Mouse (Mus musculus) midbrain, embryonic 14.5 days (tissue): ENCODE measurements around the gene Rere. TPM values are rescaled to one million over a fixed set of nuclear protein-coding genes. Genes with fewer than 3 reads are reported as not detected.

Experiments used
- ATAC-seq: fragments of 200-750 bp; cut with Nextera tagmentation; 2 replicates; pipeline ENCODE4 v1.8.0; 2017; ENCODE audit warnings: moderate number of reproducible peaks, moderate library complexity; ENCODE audit not compliant: low FRiP score, low TSS enrichment
- DNase-seq: peaks from one replicate; pipeline ENCODE4 v3.0.0-alpha.2; 2015
- H3K27ac ChIP-seq: fragments of 300-500 bp; sonication (generic); replicated peaks from 2 replicates; pipeline ENCODE4 v1.5.1; 2014; ENCODE audit warnings: mild to moderate bottlenecking, low read depth, low read length, moderate library complexity
- H3K27me3 ChIP-seq: fragments of 300-500 bp; sonication (generic); 2 replicates; pipeline ENCODE4 v1.6.1; 2014; ENCODE audit warnings: low read length, control low read depth, mixed read lengths; ENCODE audit not compliant: control insufficient read depth, insufficient read depth
- H3K36me3 ChIP-seq: fragments of 300-500 bp; sonication (generic); 2 replicates; pipeline ENCODE4 v1.6.1; 2014; ENCODE audit warnings: low read length, control low read depth; ENCODE audit not compliant: control insufficient read depth, insufficient read depth
- H3K4me1 ChIP-seq: fragments of 300-500 bp; sonication (generic); 2 replicates; pipeline ENCODE4 v1.6.1; 2014; ENCODE audit warnings: mild to moderate bottlenecking, antibody characterized with exemption, low read length, control low read depth; ENCODE audit not compliant: control insufficient read depth, insufficient read depth
- H3K4me2 ChIP-seq: fragments of 300-500 bp; sonication (generic); 2 replicates; pipeline ENCODE4 v1.6.1; 2014; ENCODE audit warnings: mild to moderate bottlenecking, low read length, moderate library complexity
- H3K4me3 ChIP-seq: fragments of 300-500 bp; sonication (generic); replicated peaks from 2 replicates; pipeline ENCODE4 v1.5.1; 2014; ENCODE audit warnings: low read depth, low read length
- H3K9ac ChIP-seq: fragments of 300-500 bp; sonication (generic); replicated peaks from 2 replicates; pipeline ENCODE4 v1.6.1; 2014; ENCODE audit warnings: mild to moderate bottlenecking, low read length, moderate library complexity
- H3K9me3 ChIP-seq: fragments of 300-500 bp; sonication (generic); 2 replicates; pipeline ENCODE4 v1.6.1; 2016; ENCODE audit warnings: low read length, control low read depth, mixed read lengths; ENCODE audit not compliant: control insufficient read depth
- WGBS: fragments of 180-500 bp; shearing (Covaris S2); extraction: QIAGEN DNeasy Blood & Tissue Kit; methylation state at CpG from one replicate; pipeline ENCODE4 v1.1.7; 2014; 5-methylcytosine and 5-hydroxymethylcytosine counted together
- polyA plus RNA-seq: library from polyadenylated mRNA; unstranded; fragments of >200 nt; fragmentation: Nextera tagmentation; extraction: Ambion mirVana; gene quantifications from 2 replicates; pipeline ENCODE4 v1.2.1, GENCODE M21; 2014

The Rere gene
- polyA plus RNA-seq, 1 experiment from 2014 or later, result 48.6 TPM

DNA sequence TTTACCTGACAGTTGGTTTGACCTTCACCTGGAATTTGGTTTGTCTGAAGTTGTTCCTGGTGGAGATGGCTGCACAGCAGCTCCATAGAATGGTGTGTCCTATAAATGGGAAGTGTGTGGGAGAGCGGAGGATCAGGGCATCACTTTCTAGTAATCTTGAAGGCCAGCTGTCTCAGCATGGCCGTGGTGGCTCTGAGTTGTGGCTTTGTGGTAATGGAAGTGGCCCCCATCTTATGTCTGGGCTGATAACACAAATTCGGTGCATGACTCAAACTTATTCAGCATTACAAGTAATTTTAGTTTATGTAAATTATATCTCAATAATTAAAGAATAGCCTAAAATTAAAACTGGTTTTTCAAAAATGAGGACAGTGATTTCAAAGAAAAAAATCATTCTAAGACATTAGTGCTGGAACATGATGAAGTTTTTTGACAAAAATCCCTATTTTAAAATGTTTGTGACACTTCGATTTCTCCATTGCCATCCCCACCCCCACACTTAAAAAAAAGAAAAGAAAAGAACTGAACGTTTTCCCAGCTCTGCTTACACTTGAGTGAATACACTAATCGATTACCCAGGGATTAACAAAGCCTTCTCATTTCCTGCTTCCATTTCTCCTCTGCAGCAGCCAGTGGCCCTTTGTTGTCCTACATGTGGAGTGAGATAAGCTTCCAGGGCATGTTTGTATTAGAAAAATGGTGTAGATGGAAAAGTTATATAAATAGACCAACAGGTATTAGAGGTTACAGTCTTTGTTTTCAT, 180.2 kb downstream of the Rere start:
- Histone ChIP-seq H3K27ac (peak overlapping the region; percentile 42; the same call in 1 of the 2 replicates), H3K4me2 (no peak overlapping the region), H3K9ac (no peak overlapping the region), H3K9me3 (no peaks in the 10 kb centered on the region), H3K27me3 (no peaks in the 10 kb centered on the region), H3K36me3 (no peaks in the 10 kb centered on the region), H3K4me3 (no peak overlapping the region), H3K4me1 (peaks cover 16% of the 10 kb centered on the region)
- ATAC-seq, result no peak
- WGBS, result 11% methylated on average over 6 of the region's 6 CpGs
- peak; percentile 55 for DNase-seq

DNA sequence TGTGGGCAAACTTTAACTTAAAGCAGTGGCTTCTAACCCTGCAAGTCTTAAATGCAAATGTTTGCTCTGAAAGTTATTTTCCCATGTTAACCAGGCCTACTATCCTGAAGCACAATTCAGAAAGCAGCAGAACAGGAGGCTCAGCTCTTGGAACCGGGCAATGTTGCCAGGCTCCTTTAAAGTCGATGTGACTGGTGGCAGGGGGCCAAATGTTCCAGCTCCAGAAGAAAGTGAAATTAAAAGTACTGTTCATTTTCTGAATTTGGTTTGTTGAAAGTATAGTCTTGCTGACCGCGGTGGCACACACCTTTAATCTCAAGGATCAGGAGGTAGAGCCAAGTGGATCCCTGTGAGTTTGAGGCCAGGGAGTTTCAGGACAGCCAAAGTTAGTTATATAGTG, 180.9 kb downstream of the Rere start:
- DNase-seq, result peak; percentile 58
- Histone ChIP-seq H3K36me3 (no peaks in the 10 kb centered on the region), H3K9me3 (no peaks in the 10 kb centered on the region), H3K27me3 (no peaks in the 10 kb centered on the region), H3K9ac (no peak overlapping the region), H3K4me1 (peaks cover 9% of the 10 kb centered on the region), H3K27ac (no peak overlapping the region), H3K4me3 (no peak overlapping the region), H3K4me2 (no peak overlapping the region)
- WGBS, result 42% methylated on average over 4 of the region's 4 CpGs
- no peak for ATAC-seq

DNA sequence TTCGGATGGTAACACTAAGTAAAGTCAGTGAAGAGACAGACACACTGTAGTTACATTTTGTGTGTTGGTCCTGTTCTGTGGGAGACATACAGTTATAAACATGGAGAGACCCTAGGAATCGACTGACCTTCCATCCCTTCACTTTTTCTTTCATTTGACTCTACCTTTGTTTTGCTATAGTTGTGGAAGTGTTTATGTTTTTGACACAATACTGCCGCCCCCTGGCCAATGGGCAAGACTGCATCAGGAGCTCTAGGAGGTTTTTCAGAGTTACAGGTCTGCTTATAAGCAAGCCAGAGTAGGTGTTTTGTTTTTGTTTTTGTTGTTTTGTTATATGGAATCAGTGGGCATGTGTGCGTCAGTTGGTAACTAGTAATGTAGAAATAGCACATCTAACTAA, 184.3 kb downstream of the Rere start:
- ATAC-seq (no peak), DNase-seq (peak; percentile 84)
- Histone ChIP-seq H3K4me2 (no peak overlapping the region), H3K27ac (no peak overlapping the region), H3K4me3 (no peak overlapping the region), H3K9ac (no peak overlapping the region), H3K4me1 (peaks cover 3% of the 10 kb centered on the region; the same call in 1 of the 2 replicates), H3K27me3 (no peaks in the 10 kb centered on the region), H3K9me3 (no peaks in the 10 kb centered on the region), H3K36me3 (peaks cover 9% of the 10 kb centered on the region)
- 42% methylated on average over 4 of the region's 4 CpGs for WGBS

DNA sequence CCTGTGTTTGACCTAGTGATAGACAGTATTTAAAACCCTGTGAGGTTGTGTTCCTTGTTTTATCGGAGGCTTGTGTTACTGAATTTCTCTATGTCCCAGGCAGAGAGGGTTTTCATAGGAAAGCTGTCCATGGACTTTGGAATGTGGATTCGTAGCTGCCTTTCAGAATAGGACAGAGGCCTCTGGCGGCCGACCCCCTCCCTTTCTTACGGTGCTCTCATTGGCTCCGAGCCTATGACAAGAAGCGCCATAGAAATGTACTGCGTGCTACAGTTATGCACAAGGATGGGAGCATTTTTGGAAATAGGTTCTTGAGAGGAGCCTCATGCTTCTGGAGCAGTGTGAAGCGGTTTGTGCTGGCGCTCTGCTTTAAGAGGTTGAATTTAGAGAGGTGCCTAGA, 187.8 kb downstream of the Rere start:
- Histone ChIP-seq H3K36me3 (peaks cover 12% of the 10 kb centered on the region), H3K9me3 (no peaks in the 10 kb centered on the region), H3K9ac (no peak overlapping the region), H3K27me3 (no peaks in the 10 kb centered on the region), H3K4me1 (peaks cover 11% of the 10 kb centered on the region), H3K27ac (no peak overlapping the region), H3K4me3 (no peak overlapping the region), H3K4me2 (no peak overlapping the region)
- 65% methylated on average over 10 of the region's 10 CpGs for WGBS
- ATAC-seq, result no peak
- DNase-seq, result no peak

DNA sequence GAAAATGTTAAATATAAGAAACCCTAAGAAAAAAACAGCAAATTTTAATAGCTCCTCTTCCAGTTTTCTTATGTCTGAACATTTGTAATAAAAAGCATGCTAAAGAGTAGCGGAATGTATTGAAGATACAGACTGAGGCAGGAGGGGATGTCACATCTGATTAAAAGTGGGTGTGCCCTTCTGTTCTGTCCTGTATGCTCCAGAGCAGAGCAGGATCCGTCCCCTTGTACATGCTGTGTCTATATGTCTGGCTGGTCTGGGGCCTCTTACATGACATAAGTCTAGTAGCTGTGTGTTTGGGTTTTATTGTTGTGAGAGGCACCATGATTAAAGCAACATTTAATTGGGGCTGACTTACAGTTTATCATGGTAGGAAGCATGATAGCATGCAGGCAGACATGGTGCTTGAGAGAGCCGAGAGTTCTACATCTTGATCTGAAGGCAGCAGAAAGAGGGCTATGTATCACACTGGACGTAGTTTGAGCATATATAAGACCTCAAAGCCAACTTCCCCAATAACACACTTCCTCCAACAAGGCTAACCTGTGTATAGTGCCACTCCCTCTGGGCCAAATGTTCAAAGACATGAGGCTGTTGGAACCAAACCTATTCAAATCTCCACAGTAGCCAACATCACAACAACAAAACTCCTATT, 189.4 kb downstream of the Rere start:
- Histone ChIP-seq H3K4me2 (no peak overlapping the region), H3K4me1 (peaks cover 11% of the 10 kb centered on the region), H3K36me3 (peaks cover 12% of the 10 kb centered on the region), H3K9me3 (no peaks in the 10 kb centered on the region), H3K9ac (no peak overlapping the region), H3K27me3 (no peaks in the 10 kb centered on the region), H3K4me3 (no peak overlapping the region), H3K27ac (no peak overlapping the region)
- DNase-seq, result no peak
- 97% methylated on average over 4 of the region's 4 CpGs for WGBS
- ATAC-seq, result no peak

DNA sequence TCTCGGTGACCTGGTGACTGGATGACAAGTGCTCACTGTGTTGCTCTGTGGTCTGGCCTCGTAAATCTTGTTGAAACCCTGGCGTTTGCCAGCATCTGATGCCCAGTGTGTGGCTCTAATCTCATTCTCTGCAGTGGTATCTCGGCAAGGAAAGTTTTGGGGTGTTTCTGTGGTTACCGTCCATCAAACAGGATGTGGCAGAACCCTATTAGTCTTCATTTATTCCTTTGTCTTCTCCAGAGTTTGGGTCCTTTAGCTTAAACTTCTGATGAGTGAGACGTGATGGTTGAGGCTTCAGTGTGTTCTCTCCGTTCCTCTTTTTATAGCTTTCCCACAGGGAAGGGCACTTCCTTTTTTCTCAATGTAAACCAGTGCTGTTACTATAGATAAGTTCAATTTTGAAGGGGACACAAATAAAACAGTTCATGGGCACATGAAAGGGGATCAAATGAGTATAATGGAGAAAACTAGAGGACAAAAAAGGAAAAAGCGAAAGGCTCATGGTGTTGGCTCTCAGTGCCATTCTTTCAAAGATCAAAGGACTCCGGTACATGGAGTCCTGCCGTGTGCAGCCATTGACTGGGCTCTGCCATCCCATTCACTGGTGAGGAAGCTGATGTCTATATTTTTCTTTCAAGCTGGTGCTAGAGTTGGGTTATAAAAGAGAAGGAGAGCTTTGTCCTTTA, 191.4 kb downstream of the Rere start:
- no peaks in the 10 kb centered on the region for H3K9me3 ChIP-seq
- no peak overlapping the region for H3K4me3 ChIP-seq
- peaks cover 18% of the 10 kb centered on the region for H3K36me3 ChIP-seq
- WGBS, result 5% methylated on average over 10 of the region's 10 CpGs
- no peak overlapping the region for H3K4me2 ChIP-seq
- H3K27me3 ChIP-seq, result no peaks in the 10 kb centered on the region
- H3K9ac ChIP-seq, result no peak overlapping the region
- ATAC-seq (no peak; the same call in 1 of the 2 replicates), DNase-seq (peak; percentile 51)
- peak overlapping the region; percentile 39; the same call in 1 of the 2 replicates for H3K27ac ChIP-seq
- peaks cover 11% of the 10 kb centered on the region for H3K4me1 ChIP-seq

DNA sequence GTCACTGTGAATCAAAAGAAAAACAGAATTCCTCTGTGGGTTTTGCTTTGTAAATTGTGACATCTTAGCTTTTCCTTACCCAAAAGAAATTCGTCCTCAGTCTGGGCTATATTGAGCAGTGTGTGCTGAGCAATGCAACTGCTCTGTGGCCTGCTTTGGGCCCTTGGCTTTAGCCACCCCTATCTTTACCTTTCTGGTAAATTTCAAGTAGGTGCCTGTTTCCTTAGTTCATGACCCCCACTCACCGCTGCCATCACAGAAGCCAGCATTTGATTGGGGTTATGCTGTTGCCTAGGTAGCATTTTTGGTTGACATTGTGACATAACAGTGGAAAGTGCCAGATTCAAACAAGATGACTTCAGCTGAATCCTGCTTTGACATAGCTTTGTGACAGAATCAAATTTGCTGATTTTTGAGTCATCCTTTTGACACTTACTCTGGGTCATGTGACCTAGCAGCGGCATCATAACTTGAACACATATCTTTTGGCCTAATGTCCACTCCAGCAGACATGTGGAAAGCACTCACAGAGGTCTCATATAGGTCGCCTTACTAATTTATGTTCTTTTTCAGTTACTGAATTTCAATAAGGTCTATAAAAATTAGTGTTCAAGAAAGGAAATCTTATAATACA, 192.1 kb downstream of the Rere start:
- WGBS, result 49% methylated on average over 4 of the region's 4 CpGs
- Histone ChIP-seq H3K4me1 (peaks cover 11% of the 10 kb centered on the region), H3K27me3 (no peaks in the 10 kb centered on the region), H3K9ac (no peak overlapping the region), H3K27ac (peak overlapping the region; percentile 39), H3K9me3 (no peaks in the 10 kb centered on the region), H3K4me2 (no peak overlapping the region), H3K4me3 (no peak overlapping the region), H3K36me3 (peaks cover 24% of the 10 kb centered on the region)
- ATAC-seq (no peak), DNase-seq (no peak)

DNA sequence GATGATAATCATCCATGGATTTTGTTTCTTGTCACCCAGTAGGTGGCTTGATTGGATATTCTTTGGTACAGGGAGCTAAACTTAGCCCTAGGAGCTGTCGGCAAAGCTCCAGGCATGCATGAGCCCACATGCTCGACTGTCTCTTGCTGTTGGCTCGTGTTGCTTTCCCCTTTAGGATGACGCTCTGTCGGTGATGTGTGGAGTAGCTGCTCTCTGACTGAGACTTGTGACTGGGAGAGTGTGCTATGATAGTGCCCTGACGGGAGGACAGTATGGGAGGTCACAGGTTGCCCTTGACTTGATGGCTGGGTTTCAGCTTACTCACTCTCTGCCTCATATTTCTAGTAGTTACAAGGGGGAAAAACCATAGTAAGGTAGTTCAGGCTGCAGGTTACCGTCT, 192.6 kb downstream of the Rere start:
- H3K9ac ChIP-seq, result no peak overlapping the region
- DNase-seq, result no peak
- H3K36me3 ChIP-seq, result peaks cover 25% of the 10 kb centered on the region
- no peak overlapping the region for H3K4me2 ChIP-seq
- WGBS, result 39% methylated on average over 7 of the region's 7 CpGs
- no peaks in the 10 kb centered on the region for H3K9me3 ChIP-seq
- H3K27me3 ChIP-seq, result no peaks in the 10 kb centered on the region
- peaks cover 11% of the 10 kb centered on the region for H3K4me1 ChIP-seq
- no peak overlapping the region for H3K27ac ChIP-seq
- no peak for ATAC-seq
- no peak overlapping the region for H3K4me3 ChIP-seq
